Mouse (Mus musculus) forebrain, postnatal 0 days (tissue): ENCODE data around the gene Tbx1. TPM values are rescaled to one million over a fixed set of nuclear protein-coding genes. Genes with fewer than 3 reads are reported as not detected.

Experiments used
- ATAC-seq: fragments of 200-750 bp; cut with Nextera tagmentation; 2 replicates; pipeline ENCODE4 v1.8.0; 2017; ENCODE audit warnings: mild to moderate bottlenecking, moderate library complexity
- DNase-seq: peaks from one replicate; pipeline ENCODE4 v3.0.0-alpha.2; 2015
- H3K27ac ChIP-seq: fragments of 300-500 bp; sonication (generic); 2 replicates; pipeline ENCODE4 v1.5.1; 2014; ENCODE audit warnings: low read depth, mild to moderate bottlenecking, antibody characterized with exemption, low read length, moderate library complexity, mixed read lengths
- H3K27me3 ChIP-seq: fragments of 300-500 bp; sonication (generic); 2 replicates; pipeline ENCODE4 v1.6.1; 2014; ENCODE audit warnings: mild to moderate bottlenecking, low read length, mixed read lengths; ENCODE audit not compliant: insufficient read depth
- H3K36me3 ChIP-seq: fragments of 300-500 bp; sonication (generic); 2 replicates; pipeline ENCODE4 v1.6.1; 2014; ENCODE audit warnings: mild to moderate bottlenecking, moderate library complexity; ENCODE audit not compliant: insufficient read depth
- H3K4me1 ChIP-seq: fragments of 300-500 bp; sonication (generic); 2 replicates; pipeline ENCODE4 v1.6.1; 2014; ENCODE audit warnings: antibody characterized with exemption; ENCODE audit not compliant: insufficient read depth
- H3K4me2 ChIP-seq: fragments of 300-500 bp; sonication (generic); 2 replicates; pipeline ENCODE4 v1.6.1; 2014; ENCODE audit warnings: low read depth, mild to moderate bottlenecking, moderate library complexity
- H3K4me3 ChIP-seq: fragments of 300-500 bp; sonication (generic); 2 replicates; pipeline ENCODE4 v1.5.1; 2014; ENCODE audit warnings: low read depth, low read length, mixed read lengths
- H3K9ac ChIP-seq: fragments of 300-500 bp; sonication (generic); 2 replicates; pipeline ENCODE4 v1.6.1; 2014; ENCODE audit warnings: mild to moderate bottlenecking
- H3K9me3 ChIP-seq: fragments of 300-500 bp; sonication (generic); 2 replicates; pipeline ENCODE4 v1.6.1; 2016; ENCODE audit warnings: low read length
- CTCF ChIP-seq: sonication (generic); IDR thresholded peaks from 2 replicates; pipeline ENCODE4 v1.5.1; 2016; ENCODE audit warnings: antibody characterized with exemption, control low read depth, low read depth
- WGBS: fragments of 180-500 bp; shearing (Covaris S2); extraction: QIAGEN DNeasy Blood & Tissue Kit; methylation state at CpG from one replicate; pipeline ENCODE4 v1.1.7; 2014; 5-methylcytosine and 5-hydroxymethylcytosine counted together
- polyA plus RNA-seq: library from polyadenylated mRNA; unstranded; fragments of >200 nt; fragmentation: Nextera tagmentation; extraction: Ambion mirVana; gene quantifications from 2 replicates; pipeline ENCODE4 v1.2.1, GENCODE M21; 2015
- total RNA-seq: library from RNA; depleted of rRNA; stranded (reverse); fragments of >200 nt; gene quantifications from 2 replicates; pipeline ENCODE4 v1.2.3, GENCODE M21; 2014

Tbx1 gene
- total and polyA plus RNA-seq, 2 experiments from 2014 or later, result 0.71 to 0.90 TPM

- H3K27ac ChIP-seq, result no peak overlapping the region
- H3K4me2 ChIP-seq, result no peak overlapping the region
- H3K9ac ChIP-seq, result no peak overlapping the region
- no peaks in the 10 kb centered on the region for H3K4me1 ChIP-seq
- no peaks in the 10 kb centered on the region for H3K9me3 ChIP-seq
- H3K36me3 ChIP-seq, result peaks cover 23% of the 10 kb centered on the region
- peaks cover 18% of the 10 kb centered on the region for H3K27me3 ChIP-seq
- DNase-seq (no peak), ATAC-seq (no peak)
- TF ChIP-seq CTCF, result no peak
- WGBS, result 60% methylated on average over 2 of the region's 2 CpGs
- no peak overlapping the region for H3K4me3 ChIP-seq
Observed at GRCm38 (mm10) chr16:18618297-18618696, 27.8 kb upstream of the Tbx1 start.

GRCm38 (mm10) chr16:18617370-18618065, 27.0 kb upstream of the Tbx1 start:
- 2% methylated on average over 27 of the region's 27 CpGs for WGBS
- Histone ChIP-seq H3K4me3 (peak overlapping the region; percentile 24), H3K9me3 (no peaks in the 10 kb centered on the region), H3K9ac (peak overlapping the region; percentile 10), H3K36me3 (peaks cover 15% of the 10 kb centered on the region), H3K4me1 (no peaks in the 10 kb centered on the region), H3K27ac (no peak overlapping the region), H3K27me3 (peaks cover 10% of the 10 kb centered on the region), H3K4me2 (peak overlapping the region; percentile 52)
- DNase-seq (peak; percentile 95), ATAC-seq (peak; percentile 70)
- TF ChIP-seq CTCF, result peak; percentile 95

- no peak overlapping the region for H3K4me3 ChIP-seq
- ATAC-seq, result no peak
- WGBS, result 93% methylated on average over 3 of the region's 3 CpGs
- H3K4me1 ChIP-seq, result no peaks in the 10 kb centered on the region
- no peaks in the 10 kb centered on the region; the same call in 1 of the 2 replicates for H3K27me3 ChIP-seq
- H3K9me3 ChIP-seq, result no peaks in the 10 kb centered on the region
- DNase-seq, result no peak
- no peak for TF ChIP-seq CTCF
- no peaks in the 10 kb centered on the region for H3K36me3 ChIP-seq
- no peak overlapping the region for H3K4me2 ChIP-seq
- no peak overlapping the region for H3K9ac ChIP-seq
- no peak overlapping the region for H3K27ac ChIP-seq
Observed at GRCm38 (mm10) chr16:18613301-18613700, 22.8 kb upstream of the Tbx1 start.

GRCm38 (mm10) chr16:18611752-18612151, 21.3 kb upstream of the Tbx1 start:
- no peak for DNase-seq
- no peaks in the 10 kb centered on the region for H3K9me3 ChIP-seq
- no peaks in the 10 kb centered on the region; the same call in 1 of the 2 replicates for H3K27me3 ChIP-seq
- H3K27ac ChIP-seq, result no peak overlapping the region
- TF ChIP-seq CTCF, result no peak
- no peak overlapping the region for H3K4me3 ChIP-seq
- no peaks in the 10 kb centered on the region for H3K36me3 ChIP-seq
- no peak for ATAC-seq
- 88% methylated on average over 13 of the region's 13 CpGs for WGBS
- no peak overlapping the region for H3K4me2 ChIP-seq
- H3K9ac ChIP-seq, result no peak overlapping the region
- no peaks in the 10 kb centered on the region for H3K4me1 ChIP-seq

GRCm38 (mm10) chr16:18609099-18609498, 18.6 kb upstream of the Tbx1 start:
- Histone ChIP-seq H3K4me2 (no peak overlapping the region), H3K36me3 (no peaks in the 10 kb centered on the region), H3K9me3 (no peaks in the 10 kb centered on the region), H3K4me3 (no peak overlapping the region), H3K27ac (no peak overlapping the region), H3K9ac (no peak overlapping the region), H3K4me1 (no peaks in the 10 kb centered on the region), H3K27me3 (no peaks in the 10 kb centered on the region; the same call in 1 of the 2 replicates)
- ATAC-seq (no peak), DNase-seq (no peak)
- WGBS, result 67% methylated on average over 2 of the region's 2 CpGs
- TF ChIP-seq CTCF, result no peak

- no peaks in the 10 kb centered on the region; the same call in 1 of the 2 replicates for H3K27me3 ChIP-seq
- ATAC-seq (no peak), DNase-seq (no peak)
- no peak overlapping the region for H3K27ac ChIP-seq
- H3K4me1 ChIP-seq, result no peaks in the 10 kb centered on the region
- no peak overlapping the region for H3K4me2 ChIP-seq
- no peaks in the 10 kb centered on the region for H3K9me3 ChIP-seq
- no peak overlapping the region for H3K9ac ChIP-seq
- TF ChIP-seq CTCF, result no peak
- 5% methylated on average over 11 of the region's 11 CpGs for WGBS
- no peak overlapping the region for H3K4me3 ChIP-seq
- no peaks in the 10 kb centered on the region for H3K36me3 ChIP-seq
Observed at GRCm38 (mm10) chr16:18608226-18608625, 17.8 kb upstream of the Tbx1 start.

- Histone ChIP-seq H3K4me2 (no peak overlapping the region), H3K4me1 (no peaks in the 10 kb centered on the region), H3K4me3 (no peak overlapping the region), H3K9me3 (no peaks in the 10 kb centered on the region), H3K9ac (no peak overlapping the region), H3K36me3 (no peaks in the 10 kb centered on the region), H3K27me3 (no peaks in the 10 kb centered on the region; the same call in 1 of the 2 replicates), H3K27ac (no peak overlapping the region)
- TF ChIP-seq CTCF, result no peak
- WGBS, result 88% methylated on average over 5 of the region's 5 CpGs
- ATAC-seq (no peak), DNase-seq (no peak)
Observed at GRCm38 (mm10) chr16:18605705-18606104, 15.2 kb upstream of the Tbx1 start.
